Mouse (Mus musculus) gastrocnemius, postnatal 10 days (tissue): ENCODE measurements around the gene Zfp213. TPM values are rescaled to one million over a fixed set of nuclear protein-coding genes. Genes with fewer than 3 reads are reported as not detected.

ENCODE experiments used
- total RNA-seq, 2 experiments: library from RNA; stranded (reverse); gene quantifications; 2 replicates each; pipeline ENCODE4 v1.2.3; 2021

Gene Zfp213
- total RNA-seq, 2 experiments from 2014 or later, result 3.3 to 4.1 TPM

Other genes starting within 250 kb of the Zfp213 start
- not detected for gene Vmn2r115, start 220.5 kb downstream of the Zfp213 start, total RNA-seq
- gene Vmn2r116, start 179.6 kb downstream of the Zfp213 start, total RNA-seq, result not detected
- not detected for gene Vmn2r117, start 84.5 kb downstream of the Zfp213 start, total RNA-seq
- gene Zfp13, start 35.2 kb upstream of the Zfp213 start, total RNA-seq, result 1 to 10 TPM; 6.6 to 7.0 TPM
- gene Zscan10, start 36.6 kb upstream of the Zfp213 start, total RNA-seq, result not detected
- under 1 TPM; 0.35 to 0.43 TPM for gene Mmp25, start 81.0 kb upstream of the Zfp213 start, total RNA-seq
- gene Bicdl2, start 96.3 kb upstream of the Zfp213 start, total RNA-seq, result not detected
- 100 to 1,000 TPM; 273 to 283 TPM for gene Hcfc1r1, start 109.4 kb upstream of the Zfp213 start, total RNA-seq
- 10 to 100 TPM; 17.7 to 21.2 TPM for gene Thoc6, start 109.6 kb upstream of the Zfp213 start, total RNA-seq
- 10 to 100 TPM; 33.4 to 51.3 TPM for gene Tnfrsf12a, start 113.2 kb upstream of the Zfp213 start, total RNA-seq
- gene Cldn6, start 115.0 kb upstream of the Zfp213 start, total RNA-seq, result not detected
- gene Cldn9, start 119.8 kb upstream of the Zfp213 start, total RNA-seq, result under 1 TPM; 0.54 to 0.70 TPM
- under 1 TPM; 0.12 to 0.23 TPM for gene 1520401A03Rik, start 158.5 kb upstream of the Zfp213 start, total RNA-seq
- 1 to 10 TPM; 4.7 to 5.6 TPM for gene Pkmyt1, start 162.1 kb upstream of the Zfp213 start, total RNA-seq
- gene Paqr4, start 176.6 kb upstream of the Zfp213 start, total RNA-seq, result 1 to 10 TPM; 7.6 to 9.4 TPM
- gene Kremen2, start 181.6 kb upstream of the Zfp213 start, total RNA-seq, result not detected
- gene Flywch1, start 207.4 kb upstream of the Zfp213 start, total RNA-seq, result 10 to 100 TPM; 39.0 to 39.5 TPM
- gene Flywch2, start 221.8 kb upstream of the Zfp213 start, total RNA-seq, result 1 to 10 TPM; 3.4 to 3.8 TPM
- 100 to 1,000 TPM; 177 to 255 TPM for gene Srrm2, start 226.3 kb upstream of the Zfp213 start, total RNA-seq